Mouse (Mus musculus) forebrain, embryonic 16.5 days (tissue): ENCODE measurements at regions not wholly inside any gene's neighbourhood (a gene's known extent, or its start where the extent isn't known, plus 50 kb on each side); places are given as distances from the start of the nearest gene placed in this dataset.

Experiments
- ATAC-seq: fragments of 200-750 bp; cut with Nextera tagmentation; 2 replicates; pipeline ENCODE4 v1.8.0; 2017; ENCODE audit warnings: mild to moderate bottlenecking, moderate library complexity
- H3K27ac ChIP-seq: fragments of 300-500 bp; sonication (generic); 2 replicates; pipeline ENCODE4 v1.5.1; 2014; ENCODE audit warnings: low read length, control low read depth
- H3K27me3 ChIP-seq: fragments of 300-500 bp; sonication (generic); replicated peaks from 2 replicates; pipeline ENCODE4 v1.6.1; 2014; ENCODE audit warnings: low read length; ENCODE audit not compliant: control insufficient read depth, insufficient read depth
- H3K36me3 ChIP-seq: fragments of 300-500 bp; sonication (generic); 2 replicates; pipeline ENCODE4 v1.6.1; 2014; ENCODE audit not compliant: control insufficient read depth, insufficient read depth
- H3K4me1 ChIP-seq: fragments of 300-500 bp; sonication (generic); replicated peaks from 2 replicates; pipeline ENCODE4 v1.6.1; 2014; ENCODE audit warnings: low read length; ENCODE audit not compliant: control insufficient read depth, insufficient read depth
- H3K4me2 ChIP-seq: fragments of 300-500 bp; sonication (generic); 2 replicates; pipeline ENCODE4 v1.6.1; 2014; ENCODE audit warnings: mild to moderate bottlenecking, low read length, control low read depth
- H3K4me3 ChIP-seq: fragments of 300-500 bp; sonication (generic); replicated peaks from 2 replicates; pipeline ENCODE4 v1.5.1; 2014; ENCODE audit warnings: mild to moderate bottlenecking, low read length, control low read depth
- H3K9ac ChIP-seq: fragments of 300-500 bp; sonication (generic); replicated peaks from 2 replicates; pipeline ENCODE4 v1.6.1; 2014; ENCODE audit warnings: low read depth, low read length, control low read depth
- H3K9me3 ChIP-seq: fragments of 300-500 bp; sonication (generic); 2 replicates; pipeline ENCODE4 v1.6.1; 2016; ENCODE audit warnings: low read length; ENCODE audit not compliant: control insufficient read depth
- WGBS: fragments of 180-500 bp; shearing (Covaris S2); extraction: QIAGEN DNeasy Blood & Tissue Kit; methylation state at CpG from one replicate; pipeline ENCODE4 v1.1.7; 2014; 5-methylcytosine and 5-hydroxymethylcytosine counted together

DNA sequence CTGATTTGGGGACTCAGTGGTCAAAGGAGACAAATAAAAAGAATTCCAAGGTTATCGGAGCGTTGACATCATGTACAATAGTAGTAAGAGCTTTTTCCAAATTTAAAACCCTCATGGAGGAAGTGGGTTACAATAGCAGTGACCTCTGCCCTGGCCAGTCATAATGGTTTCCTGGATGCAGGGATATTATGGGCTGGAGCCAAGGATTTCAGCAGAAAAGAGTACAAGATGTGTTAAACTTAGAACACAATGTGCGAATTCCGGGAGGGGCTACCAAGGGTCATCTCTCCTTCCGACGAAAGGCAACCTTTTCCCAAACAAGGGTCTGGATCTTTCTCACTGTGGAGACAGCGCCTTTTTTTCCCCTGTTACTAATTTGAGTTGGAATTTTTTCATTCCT is 390.6 kb downstream of the Med13l start:
- H3K9me3 ChIP-seq = no peaks in the 10 kb centered on the region
- H3K4me1 ChIP-seq = peaks cover 8% of the 10 kb centered on the region
- ATAC-seq = no peak
- H3K4me3 ChIP-seq = no peak overlapping the region
- no peaks in the 10 kb centered on the region for H3K27me3 ChIP-seq
- no peak overlapping the region for H3K4me2 ChIP-seq
- H3K9ac ChIP-seq = no peak overlapping the region
- WGBS = 69% methylated on average over 7 of the region's 7 CpGs
- H3K27ac ChIP-seq = no peak overlapping the region
- no peaks in the 10 kb centered on the region for H3K36me3 ChIP-seq

DNA sequence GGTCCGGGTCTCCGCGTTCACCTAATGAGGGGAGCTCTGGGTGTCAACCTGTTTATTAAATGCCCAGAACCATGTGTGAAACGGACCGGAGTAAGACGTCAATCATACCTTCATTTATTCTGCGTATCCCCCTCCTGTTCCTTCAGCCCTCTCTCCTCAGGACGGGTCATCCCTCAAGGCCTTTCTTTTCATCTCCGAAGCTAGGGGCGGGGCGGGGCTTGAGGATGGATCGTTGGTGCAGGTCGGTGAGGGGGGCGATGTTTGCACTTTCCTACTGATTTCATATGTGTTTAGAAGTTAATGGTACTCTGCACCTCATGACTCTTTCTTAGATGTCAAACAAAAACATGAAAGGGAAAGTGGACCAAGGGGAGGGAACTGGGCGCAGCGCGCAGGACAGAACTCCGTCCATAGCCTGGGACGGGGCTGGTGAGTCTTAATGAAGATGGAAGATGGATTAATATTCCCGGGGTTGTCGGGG is 400.1 kb downstream of the Med13l start:
- no peak overlapping the region for H3K4me2 ChIP-seq
- H3K27ac ChIP-seq = no peak overlapping the region
- ATAC-seq = no peak
- H3K36me3 ChIP-seq = no peaks in the 10 kb centered on the region
- H3K4me1 ChIP-seq = peaks cover 5% of the 10 kb centered on the region
- H3K4me3 ChIP-seq = no peak overlapping the region
- WGBS = 87% methylated on average over 21 of the region's 21 CpGs
- H3K9ac ChIP-seq = no peak overlapping the region
- no peaks in the 10 kb centered on the region for H3K27me3 ChIP-seq
- no peaks in the 10 kb centered on the region for H3K9me3 ChIP-seq

DNA sequence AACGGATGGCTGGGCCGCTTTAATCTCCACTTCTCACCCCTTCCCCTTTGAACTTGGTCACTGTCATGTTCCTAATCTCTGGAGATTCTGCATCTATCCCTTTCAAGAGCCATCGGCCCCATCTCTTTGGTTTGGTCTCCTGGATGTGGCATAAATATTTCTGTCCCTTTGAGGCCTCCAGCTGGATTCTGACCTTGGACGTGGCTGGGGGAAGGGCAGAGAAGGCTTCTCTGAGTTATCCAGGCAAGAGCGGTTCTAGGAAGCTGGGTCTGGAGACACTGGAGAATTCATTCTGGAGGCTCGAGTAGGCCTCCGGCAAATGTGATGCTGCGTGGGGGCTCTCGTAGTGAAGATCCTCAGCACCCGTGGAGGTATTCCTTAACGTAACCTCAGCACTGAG is 400.6 kb downstream of the Med13l start:
- no peak for ATAC-seq
- Histone ChIP-seq H3K27ac (no peak overlapping the region), H3K9ac (no peak overlapping the region), H3K4me2 (no peak overlapping the region), H3K9me3 (no peaks in the 10 kb centered on the region), H3K4me1 (peaks cover 5% of the 10 kb centered on the region), H3K36me3 (no peaks in the 10 kb centered on the region), H3K4me3 (no peak overlapping the region), H3K27me3 (no peaks in the 10 kb centered on the region)
- WGBS = 90% methylated on average over 11 of the region's 11 CpGs

DNA sequence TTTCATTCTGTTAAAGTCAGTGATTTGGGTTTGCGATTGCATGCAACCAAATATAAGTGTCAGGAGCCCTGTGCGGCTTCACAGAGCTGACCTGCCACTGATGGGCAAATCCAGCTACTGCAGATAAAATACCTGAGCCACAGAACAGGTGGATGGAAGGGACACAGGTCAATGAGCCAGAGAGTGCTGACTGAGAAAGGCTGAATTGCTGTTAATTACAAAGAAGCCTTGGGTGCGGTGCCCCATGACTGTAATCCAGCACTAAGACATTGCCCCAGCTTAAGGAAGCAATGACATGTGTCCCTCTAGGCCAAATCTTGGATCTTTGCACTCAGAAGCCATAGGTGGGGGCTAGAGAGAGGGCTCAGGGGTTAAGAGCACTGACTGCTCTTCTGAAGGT is 401.7 kb downstream of the Med13l start:
- no peak overlapping the region for H3K4me3 ChIP-seq
- H3K4me1 ChIP-seq = peaks cover under 1% of the 10 kb centered on the region
- H3K27me3 ChIP-seq = no peaks in the 10 kb centered on the region
- H3K27ac ChIP-seq = no peak overlapping the region
- no peak overlapping the region for H3K9ac ChIP-seq
- 87% methylated on average over 3 of the region's 3 CpGs for WGBS
- ATAC-seq = no peak
- H3K36me3 ChIP-seq = no peaks in the 10 kb centered on the region
- no peak overlapping the region for H3K4me2 ChIP-seq
- no peaks in the 10 kb centered on the region for H3K9me3 ChIP-seq

DNA sequence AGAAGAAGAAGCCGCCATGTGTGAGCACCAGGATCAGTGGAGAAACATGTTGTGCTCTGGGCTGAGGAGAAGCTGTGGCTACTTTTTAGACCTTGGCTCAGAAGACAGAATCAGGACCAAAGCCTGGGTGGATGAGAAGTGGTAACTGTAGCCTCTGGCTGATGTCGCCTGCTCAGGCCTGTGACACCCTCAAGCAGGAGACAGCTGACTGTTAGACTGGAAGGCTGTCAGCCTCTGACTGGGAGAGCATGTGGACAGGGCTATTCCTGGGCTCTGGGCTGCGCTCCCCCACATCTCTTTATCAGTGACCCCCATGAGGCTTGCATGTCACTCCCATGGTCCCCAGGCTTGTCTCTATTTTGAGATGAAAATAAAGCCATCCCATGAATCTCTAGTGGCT is 402.5 kb downstream of the Med13l start:
- no peak for ATAC-seq
- no peak overlapping the region for H3K9ac ChIP-seq
- no peak overlapping the region for H3K4me2 ChIP-seq
- no peak overlapping the region for H3K4me3 ChIP-seq
- H3K27me3 ChIP-seq = no peaks in the 10 kb centered on the region
- no peaks in the 10 kb centered on the region for H3K36me3 ChIP-seq
- no peaks in the 10 kb centered on the region for H3K9me3 ChIP-seq
- 93% methylated on average over 3 of the region's 3 CpGs for WGBS
- no peak overlapping the region for H3K27ac ChIP-seq
- H3K4me1 ChIP-seq = no peaks in the 10 kb centered on the region

DNA sequence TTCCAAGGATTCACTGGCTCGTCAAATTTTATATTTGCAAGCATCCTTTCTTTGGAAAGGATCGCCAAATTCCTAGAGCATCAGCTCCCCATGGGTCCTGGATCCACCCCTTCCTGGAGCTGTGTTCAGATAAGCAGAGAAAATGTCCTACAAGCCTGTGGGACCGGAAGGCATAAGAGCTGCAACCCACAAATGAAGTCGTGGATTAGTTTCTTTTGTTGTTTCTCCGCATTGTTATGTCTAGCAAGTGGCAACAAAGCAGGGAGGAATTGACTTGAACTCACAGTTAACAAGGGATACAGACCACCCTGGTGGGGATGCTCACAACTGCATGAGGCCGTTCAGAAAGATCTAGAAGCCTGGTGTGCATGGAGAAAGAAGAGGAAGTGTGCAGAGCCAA is 406.4 kb downstream of the Med13l start:
- no peak overlapping the region for H3K9ac ChIP-seq
- no peak for ATAC-seq
- H3K4me2 ChIP-seq = no peak overlapping the region
- no peaks in the 10 kb centered on the region for H3K27me3 ChIP-seq
- H3K4me3 ChIP-seq = no peak overlapping the region
- H3K9me3 ChIP-seq = no peaks in the 10 kb centered on the region
- no peak overlapping the region for H3K27ac ChIP-seq
- WGBS = 45% methylated on average over 6 of the region's 6 CpGs
- no peaks in the 10 kb centered on the region for H3K4me1 ChIP-seq
- H3K36me3 ChIP-seq = no peaks in the 10 kb centered on the region

DNA sequence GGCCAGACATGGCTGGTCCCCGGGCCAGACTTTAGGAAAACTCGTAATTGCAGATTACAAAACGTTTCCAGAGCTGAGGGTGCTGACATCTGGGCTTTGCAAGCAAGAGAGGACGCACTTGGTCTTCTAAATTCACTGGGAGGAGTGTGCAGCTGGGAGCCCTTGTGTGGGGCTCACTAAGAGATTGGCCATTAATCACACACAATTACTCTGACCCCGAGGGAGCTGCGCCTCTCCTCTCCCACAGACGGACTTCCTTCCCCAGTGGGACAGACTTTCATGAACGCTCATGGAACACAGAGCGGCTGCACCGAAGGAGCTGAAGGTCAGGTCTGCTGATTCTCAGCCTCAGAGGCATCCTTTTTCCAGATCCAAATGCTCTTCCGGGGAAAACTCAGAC is 407.2 kb downstream of the Med13l start:
- Histone ChIP-seq H3K4me1 (no peaks in the 10 kb centered on the region), H3K4me3 (no peak overlapping the region), H3K9ac (no peak overlapping the region), H3K27ac (no peak overlapping the region), H3K9me3 (no peaks in the 10 kb centered on the region), H3K36me3 (no peaks in the 10 kb centered on the region), H3K27me3 (no peaks in the 10 kb centered on the region), H3K4me2 (no peak overlapping the region)
- 84% methylated on average over 11 of the region's 11 CpGs for WGBS
- ATAC-seq = no peak

DNA sequence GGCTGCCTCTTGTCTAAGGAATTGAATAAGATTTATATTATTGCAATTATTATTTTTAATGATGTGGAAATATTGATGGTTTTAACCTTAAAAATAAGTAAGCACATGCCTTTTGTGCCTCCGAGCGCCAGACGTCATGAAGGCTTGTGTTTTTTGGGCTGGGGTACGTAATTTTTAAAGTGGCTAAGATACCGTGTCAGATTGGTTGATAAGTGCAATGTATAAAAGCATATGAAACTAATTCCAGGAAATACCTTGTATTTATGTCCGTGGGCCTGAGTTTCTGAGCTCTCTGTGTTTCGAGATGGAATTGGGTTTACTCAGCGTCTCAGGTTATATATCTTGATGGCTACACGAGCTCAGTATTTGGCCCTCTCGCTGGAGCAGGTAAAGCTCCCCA is 414.7 kb downstream of the Med13l start:
- 88% methylated on average over 10 of the region's 10 CpGs for WGBS
- no peak for ATAC-seq

DNA sequence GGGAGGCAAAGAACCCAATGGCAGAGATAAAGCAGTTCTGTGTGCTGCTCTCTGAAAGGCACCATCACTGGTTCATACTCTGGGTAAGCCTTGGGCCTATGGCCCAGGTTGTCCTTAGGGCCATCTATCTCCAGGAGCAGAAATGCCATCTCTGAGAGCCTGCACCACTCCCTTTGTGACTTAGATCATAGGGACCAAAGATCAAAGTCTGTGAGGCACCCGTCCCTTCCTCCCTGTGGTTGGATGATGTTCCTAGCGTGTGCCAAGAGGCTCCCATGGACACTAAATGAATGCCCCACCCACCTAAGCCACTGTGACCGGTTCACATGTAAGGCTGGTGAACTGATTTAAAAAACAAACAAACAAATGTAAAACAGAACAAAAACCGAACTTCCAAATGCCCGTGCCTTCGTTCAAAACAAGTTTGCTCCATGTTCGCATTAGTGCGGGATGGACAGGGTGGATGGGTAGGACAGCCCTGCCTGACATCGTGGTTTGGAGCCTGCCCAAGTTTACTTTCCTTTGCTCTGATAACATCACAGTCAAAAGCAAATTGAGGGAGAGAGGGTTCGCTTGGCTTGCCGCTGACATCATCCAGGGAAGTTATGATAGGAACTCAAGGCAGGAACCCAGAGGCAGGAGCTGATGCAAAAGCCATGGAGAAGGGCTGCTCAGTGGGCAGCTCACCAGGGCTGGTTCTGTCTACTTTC is 418.6 kb downstream of the Med13l start:
- no peak for ATAC-seq
- H3K27ac ChIP-seq = no peak overlapping the region
- H3K9me3 ChIP-seq = no peaks in the 10 kb centered on the region
- no peaks in the 10 kb centered on the region for H3K27me3 ChIP-seq
- H3K9ac ChIP-seq = no peak overlapping the region
- 86% methylated on average over 11 of the region's 11 CpGs for WGBS
- no peaks in the 10 kb centered on the region for H3K36me3 ChIP-seq
- H3K4me3 ChIP-seq = no peak overlapping the region
- H3K4me2 ChIP-seq = no peak overlapping the region
- H3K4me1 ChIP-seq = no peaks in the 10 kb centered on the region

More for the DNA sequence above, 414.7 kb downstream of the Med13l start:
- Histone ChIP-seq H3K4me3 (no peak overlapping the region), H3K9ac (no peak overlapping the region), H3K27ac (no peak overlapping the region), H3K9me3 (no peaks in the 10 kb centered on the region), H3K4me2 (no peak overlapping the region), H3K36me3 (no peaks in the 10 kb centered on the region), H3K4me1 (no peaks in the 10 kb centered on the region), H3K27me3 (no peaks in the 10 kb centered on the region)

DNA sequence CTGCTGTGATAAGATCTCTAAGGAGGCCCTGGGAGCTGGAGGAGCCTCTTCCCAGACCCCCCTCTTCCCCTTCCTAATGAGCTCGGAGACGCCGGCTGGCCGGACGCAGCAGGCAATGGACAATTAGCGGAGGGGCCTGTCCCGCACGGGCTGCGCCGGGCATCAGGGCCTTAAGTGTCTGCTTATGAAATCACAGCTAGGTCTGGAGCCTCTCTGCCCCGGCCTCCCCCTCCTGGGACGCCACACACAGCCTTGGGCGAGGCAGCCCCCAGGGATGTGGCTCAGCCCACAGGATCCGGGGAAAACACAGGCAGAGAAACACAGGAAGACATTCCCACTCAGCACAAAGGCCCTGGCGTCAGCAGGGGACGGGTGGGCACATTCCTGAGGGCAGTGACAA is 420.6 kb downstream of the Med13l start:
- WGBS = 12% methylated on average over 16 of the region's 16 CpGs
- Histone ChIP-seq H3K9me3 (no peaks in the 10 kb centered on the region), H3K4me2 (no peak overlapping the region), H3K27me3 (no peaks in the 10 kb centered on the region), H3K4me3 (no peak overlapping the region), H3K9ac (no peak overlapping the region), H3K27ac (no peak overlapping the region), H3K36me3 (no peaks in the 10 kb centered on the region), H3K4me1 (no peaks in the 10 kb centered on the region)
- ATAC-seq = no peak
